Mouse (Mus musculus): ENCODE measurements around the gene Tbc1d22a. TPM values are rescaled to one million over a fixed set of nuclear protein-coding genes. Genes with fewer than 3 reads are reported as not detected.
A peak's percentile ranks its signal among the peaks of the same experiment; 100 is the strongest.

Gene Tbc1d22a
- polyA plus RNA-seq, 1 experiment from 2014 or later: 8.7 TPM

GRCm38 (mm10) chr15:86375860-86376394 lies 161.7 kb downstream of the Tbc1d22a start:
- no peaks in the 10 kb centered on the region for H3K27me3 ChIP-seq (ENCODE audit: control insufficient read depth, insufficient read depth, low read length)
- ATAC-seq (replicated peaks; ENCODE audit: low FRiP score) (no peak), DNase-seq (ENCODE audit: low spot score) (no peak)
- no peaks in the 10 kb centered on the region for H3K9me3 ChIP-seq (ENCODE audit: control insufficient read depth, low read length)
- H3K27ac ChIP-seq (ENCODE audit: low read depth, low read length): no peak overlapping the region
- 86% methylated on average over 6 of the region's 6 CpGs for WGBS
- no peaks in the 10 kb centered on the region for H3K36me3 ChIP-seq (ENCODE audit: control insufficient read depth, insufficient read depth, low read length)
- H3K4me3 ChIP-seq (ENCODE audit: low read depth, low read length): no peak overlapping the region
- no peak overlapping the region for H3K9ac ChIP-seq (ENCODE audit: low read length)
- no peaks in the 10 kb centered on the region for H3K4me1 ChIP-seq (replicated peaks; ENCODE audit: control insufficient read depth, insufficient read depth, low read length)
- no peak overlapping the region for H3K4me2 ChIP-seq (ENCODE audit: low read depth, low read length, severe bottlenecking)

GRCm38 (mm10) chr15:86383278-86383677 lies 169.0 kb downstream of the Tbc1d22a start:
- Histone ChIP-seq H3K27me3 (ENCODE audit: control insufficient read depth, insufficient read depth, low read length) (no peaks in the 10 kb centered on the region), H3K27ac (ENCODE audit: low read depth, low read length) (peak overlapping the region; percentile 46), H3K9me3 (ENCODE audit: control insufficient read depth, low read length) (no peaks in the 10 kb centered on the region), H3K4me1 (replicated peaks; ENCODE audit: control insufficient read depth, insufficient read depth, low read length) (no peaks in the 10 kb centered on the region), H3K36me3 (ENCODE audit: control insufficient read depth, insufficient read depth, low read length) (no peaks in the 10 kb centered on the region), H3K4me3 (ENCODE audit: low read depth, low read length) (no peak overlapping the region), H3K4me2 (ENCODE audit: low read depth, low read length, severe bottlenecking) (no peak overlapping the region), H3K9ac (ENCODE audit: low read length) (0 out of 2 replicates have a peak overlapping the region, but pooled peaks have one; percentile 17)
- ATAC-seq (replicated peaks; ENCODE audit: low FRiP score): no peak
- 47% methylated on average over 5 of the region's 5 CpGs for WGBS
- no peak for DNase-seq (ENCODE audit: low spot score)

- H3K27ac ChIP-seq (ENCODE audit: low read depth, low read length): no peak overlapping the region
- no peaks in the 10 kb centered on the region for H3K27me3 ChIP-seq (ENCODE audit: control insufficient read depth, insufficient read depth, low read length)
- no peak overlapping the region for H3K4me2 ChIP-seq (ENCODE audit: low read depth, low read length, severe bottlenecking)
- H3K9me3 ChIP-seq (ENCODE audit: control insufficient read depth, low read length): no peaks in the 10 kb centered on the region
- no peak for DNase-seq (ENCODE audit: low spot score)
- no peak overlapping the region for H3K9ac ChIP-seq (ENCODE audit: low read length)
- 58% methylated on average over 2 of the region's 2 CpGs for WGBS
- H3K4me1 ChIP-seq (replicated peaks; ENCODE audit: control insufficient read depth, insufficient read depth, low read length): no peaks in the 10 kb centered on the region
- H3K36me3 ChIP-seq (ENCODE audit: control insufficient read depth, insufficient read depth, low read length): no peaks in the 10 kb centered on the region
- no peak for ATAC-seq (replicated peaks; ENCODE audit: low FRiP score)
- H3K4me3 ChIP-seq (ENCODE audit: low read depth, low read length): no peak overlapping the region
Observed at GRCm38 (mm10) chr15:86385436-86385835, 171.2 kb downstream of the Tbc1d22a start.

GRCm38 (mm10) chr15:86386325-86386724 lies 172.1 kb downstream of the Tbc1d22a start:
- Histone ChIP-seq H3K4me3 (ENCODE audit: low read depth, low read length) (no peak overlapping the region), H3K9me3 (ENCODE audit: control insufficient read depth, low read length) (no peaks in the 10 kb centered on the region), H3K9ac (ENCODE audit: low read length) (no peak overlapping the region), H3K27me3 (ENCODE audit: control insufficient read depth, insufficient read depth, low read length) (no peaks in the 10 kb centered on the region), H3K36me3 (ENCODE audit: control insufficient read depth, insufficient read depth, low read length) (no peaks in the 10 kb centered on the region), H3K27ac (ENCODE audit: low read depth, low read length) (no peak overlapping the region), H3K4me2 (ENCODE audit: low read depth, low read length, severe bottlenecking) (no peak overlapping the region), H3K4me1 (replicated peaks; ENCODE audit: control insufficient read depth, insufficient read depth, low read length) (no peaks in the 10 kb centered on the region)
- DNase-seq (ENCODE audit: low spot score): no peak
- 84% methylated on average over 8 of the region's 8 CpGs for WGBS
- no peak for ATAC-seq (replicated peaks; ENCODE audit: low FRiP score)

GRCm38 (mm10) chr15:86388597-86388996 lies 174.3 kb downstream of the Tbc1d22a start:
- no peak overlapping the region for H3K9ac ChIP-seq (ENCODE audit: low read length)
- no peak overlapping the region for H3K4me2 ChIP-seq (ENCODE audit: low read depth, low read length, severe bottlenecking)
- no peaks in the 10 kb centered on the region for H3K9me3 ChIP-seq (ENCODE audit: control insufficient read depth, low read length)
- 82% methylated on average over 3 of the region's 3 CpGs for WGBS
- no peaks in the 10 kb centered on the region for H3K4me1 ChIP-seq (replicated peaks; ENCODE audit: control insufficient read depth, insufficient read depth, low read length)
- no peak overlapping the region for H3K4me3 ChIP-seq (ENCODE audit: low read depth, low read length)
- H3K27ac ChIP-seq (ENCODE audit: low read depth, low read length): no peak overlapping the region
- ATAC-seq (replicated peaks; ENCODE audit: low FRiP score) (no peak), DNase-seq (ENCODE audit: low spot score) (no peak)
- H3K27me3 ChIP-seq (ENCODE audit: control insufficient read depth, insufficient read depth, low read length): no peaks in the 10 kb centered on the region
- no peaks in the 10 kb centered on the region for H3K36me3 ChIP-seq (ENCODE audit: control insufficient read depth, insufficient read depth, low read length)

GRCm38 (mm10) chr15:86404866-86405265 lies 190.6 kb downstream of the Tbc1d22a start:
- ATAC-seq (replicated peaks; ENCODE audit: low FRiP score) (no peak), DNase-seq (ENCODE audit: low spot score) (no peak)
- Histone ChIP-seq H3K27ac (ENCODE audit: low read depth, low read length) (no peak overlapping the region), H3K27me3 (ENCODE audit: control insufficient read depth, insufficient read depth, low read length) (no peaks in the 10 kb centered on the region), H3K4me3 (ENCODE audit: low read depth, low read length) (no peak overlapping the region), H3K9me3 (ENCODE audit: control insufficient read depth, low read length) (no peaks in the 10 kb centered on the region), H3K4me1 (replicated peaks; ENCODE audit: control insufficient read depth, insufficient read depth, low read length) (no peaks in the 10 kb centered on the region), H3K4me2 (ENCODE audit: low read depth, low read length, severe bottlenecking) (no peak overlapping the region), H3K36me3 (ENCODE audit: control insufficient read depth, insufficient read depth, low read length) (no peaks in the 10 kb centered on the region), H3K9ac (ENCODE audit: low read length) (no peak overlapping the region)
- WGBS: 82% methylated on average over 5 of the region's 5 CpGs

GRCm38 (mm10) chr15:86405527-86405926 lies 191.3 kb downstream of the Tbc1d22a start:
- Histone ChIP-seq H3K36me3 (ENCODE audit: control insufficient read depth, insufficient read depth, low read length) (no peaks in the 10 kb centered on the region), H3K4me1 (replicated peaks; ENCODE audit: control insufficient read depth, insufficient read depth, low read length) (no peaks in the 10 kb centered on the region), H3K27ac (ENCODE audit: low read depth, low read length) (no peak overlapping the region), H3K4me3 (ENCODE audit: low read depth, low read length) (no peak overlapping the region), H3K4me2 (ENCODE audit: low read depth, low read length, severe bottlenecking) (no peak overlapping the region), H3K9me3 (ENCODE audit: control insufficient read depth, low read length) (no peaks in the 10 kb centered on the region), H3K27me3 (ENCODE audit: control insufficient read depth, insufficient read depth, low read length) (peaks cover 3% of the 10 kb centered on the region; the same call in 1 of the 2 replicates), H3K9ac (ENCODE audit: low read length) (no peak overlapping the region)
- WGBS: 16% methylated on average over 4 of the region's 4 CpGs
- no peak for ATAC-seq (replicated peaks; ENCODE audit: low FRiP score)
- DNase-seq (ENCODE audit: low spot score): peak; percentile 65

- no peak for DNase-seq (ENCODE audit: low spot score)
- no peaks in the 10 kb centered on the region for H3K36me3 ChIP-seq (ENCODE audit: control insufficient read depth, insufficient read depth, low read length)
- H3K27ac ChIP-seq (ENCODE audit: low read depth, low read length): no peak overlapping the region
- no peak overlapping the region for H3K4me2 ChIP-seq (ENCODE audit: low read depth, low read length, severe bottlenecking)
- peaks cover 21% of the 10 kb centered on the region for H3K27me3 ChIP-seq (ENCODE audit: control insufficient read depth, insufficient read depth, low read length)
- H3K4me3 ChIP-seq (ENCODE audit: low read depth, low read length): no peak overlapping the region
- 80% methylated on average over 5 of the region's 5 CpGs for WGBS
- no peaks in the 10 kb centered on the region for H3K9me3 ChIP-seq (ENCODE audit: control insufficient read depth, low read length)
- H3K9ac ChIP-seq (ENCODE audit: low read length): no peak overlapping the region
- H3K4me1 ChIP-seq (replicated peaks; ENCODE audit: control insufficient read depth, insufficient read depth, low read length): peaks cover 2% of the 10 kb centered on the region; the same call in 1 of the 2 replicates
- ATAC-seq (replicated peaks; ENCODE audit: low FRiP score): no peak
Observed at GRCm38 (mm10) chr15:86409352-86409751, 195.1 kb downstream of the Tbc1d22a start.

- Histone ChIP-seq H3K27me3 (ENCODE audit: control insufficient read depth, insufficient read depth, low read length) (peaks cover 22% of the 10 kb centered on the region), H3K9me3 (ENCODE audit: control insufficient read depth, low read length) (no peaks in the 10 kb centered on the region), H3K4me3 (ENCODE audit: low read depth, low read length) (no peak overlapping the region), H3K4me2 (ENCODE audit: low read depth, low read length, severe bottlenecking) (no peak overlapping the region), H3K9ac (ENCODE audit: low read length) (no peak overlapping the region), H3K36me3 (ENCODE audit: control insufficient read depth, insufficient read depth, low read length) (no peaks in the 10 kb centered on the region), H3K27ac (ENCODE audit: low read depth, low read length) (no peak overlapping the region), H3K4me1 (replicated peaks; ENCODE audit: control insufficient read depth, insufficient read depth, low read length) (peaks cover 7% of the 10 kb centered on the region; the same call in 1 of the 2 replicates)
- WGBS: 54% methylated on average over 5 of the region's 5 CpGs
- DNase-seq (ENCODE audit: low spot score) (no peak), ATAC-seq (replicated peaks; ENCODE audit: low FRiP score) (no peak)
Observed at GRCm38 (mm10) chr15:86411532-86412080, 197.3 kb downstream of the Tbc1d22a start.

Measured in forebrain, embryonic 11.5 days (tissue).